Mouse (Mus musculus) brain, embryonic 14.5 days (tissue): ENCODE data around the gene Slc9b2. TPM values are rescaled to one million over a fixed set of nuclear protein-coding genes. Genes with fewer than 3 reads are reported as not detected.

ENCODE experiments used
- DNase-seq: peaks from one replicate; pipeline ENCODE4 v3.0.0-alpha.2; 2011; ENCODE audit warnings: low read depth
- CTCF ChIP-seq: fragments of 200-500 bp; IDR thresholded peaks from 2 replicates; pipeline ENCODE4 v1.5.1; 2012; ENCODE audit warnings: inconsistent platforms, mild to moderate bottlenecking, moderate library complexity, borderline replicate concordance; ENCODE audit not compliant: insufficient read depth, insufficient read length; ENCODE audit errors: extremely low read depth
- POLR2A ChIP-seq: fragments of 200-500 bp; IDR thresholded peaks from 2 replicates; pipeline ENCODE4 v1.6.1; 2012; ENCODE audit warnings: mild to moderate bottlenecking, inconsistent platforms, borderline replicate concordance; ENCODE audit not compliant: poor library complexity, insufficient read depth, insufficient read length, severe bottlenecking; ENCODE audit errors: extremely low read depth
- polyA plus RNA-seq: library from polyadenylated mRNA; depleted of rRNA; stranded (reverse); fragments of >200 nt; gene quantifications from 2 replicates; pipeline ENCODE4 v1.2.3, GENCODE M21; 2012; rRNA removed

Gene Slc9b2
- polyA plus RNA-seq, 1 experiment = 1.2 TPM

DNA sequence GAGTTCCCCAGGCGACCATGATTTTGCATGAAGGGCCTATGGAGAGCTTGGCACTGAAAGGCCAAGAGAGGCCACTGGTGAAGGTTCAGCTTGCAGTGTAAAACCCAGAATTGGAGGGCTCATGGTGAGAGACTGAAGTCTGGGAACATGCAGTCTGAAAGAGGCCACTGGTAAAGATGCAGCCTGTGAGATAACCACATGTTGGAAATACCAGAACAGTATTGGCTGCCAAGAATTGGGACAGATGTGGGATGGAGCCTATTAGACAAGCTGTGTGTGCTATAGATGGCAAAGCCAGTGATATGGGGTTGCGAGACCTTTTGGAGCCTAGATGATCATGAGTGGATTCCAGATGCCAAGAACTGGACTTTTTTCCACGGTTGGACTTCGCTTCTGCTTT lies 72.4 kb downstream of the Slc9b2 start:
- TF ChIP-seq CTCF (no peak), POLR2A (no peak)

DNA sequence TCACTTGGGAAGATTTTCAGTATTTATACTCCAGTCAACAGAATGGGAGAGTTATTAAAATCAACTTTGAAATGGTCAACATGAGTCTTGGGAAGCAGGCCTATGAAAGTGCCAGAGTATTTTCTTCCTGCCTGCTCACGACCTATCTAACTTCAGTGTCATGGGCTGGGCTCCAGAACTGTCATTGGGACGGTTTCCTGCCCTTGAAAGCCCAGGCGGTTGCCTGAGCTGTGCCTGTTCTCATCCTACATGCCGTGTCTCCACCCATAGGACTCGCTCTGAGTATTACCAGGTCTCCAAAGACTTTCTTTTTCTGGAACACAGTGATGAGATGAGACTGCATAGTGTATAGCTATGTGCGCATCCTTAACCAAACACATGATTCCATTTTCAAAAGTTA lies 85.7 kb downstream of the Slc9b2 start:
- TF ChIP-seq CTCF (no peak), POLR2A (no peak)

More for the DNA sequence above, 72.4 kb downstream of the Slc9b2 start:
- no peak for DNase-seq

More for the DNA sequence above, 85.7 kb downstream of the Slc9b2 start:
- no peak for DNase-seq

Other genes starting within 250 kb of the Slc9b2 start
- 7.3 and 10.4 TPM in 2 replicates for gene Cenpe, start 95.2 kb upstream of the Slc9b2 start, polyA plus RNA-seq
- gene Bdh2, start 26.5 kb upstream of the Slc9b2 start, polyA plus RNA-seq = 2.0 and 2.4 TPM in 2 replicates
- not detected in 2 replicates for gene Slc9b1, start 40.3 kb downstream of the Slc9b2 start, polyA plus RNA-seq
- gene Cisd2, start 116.2 kb downstream of the Slc9b2 start, polyA plus RNA-seq = 48.5 and 48.9 TPM in 2 replicates
- gene Ube2d3, start 130.4 kb downstream of the Slc9b2 start, polyA plus RNA-seq = 299 and 350 TPM in 2 replicates
- gene Manba, start 177.9 kb downstream of the Slc9b2 start, polyA plus RNA-seq = 2.0 and 3.1 TPM in 2 replicates